ENCODE assay signal across 22 mouse cellular contexts in the genomic region with DNA sequence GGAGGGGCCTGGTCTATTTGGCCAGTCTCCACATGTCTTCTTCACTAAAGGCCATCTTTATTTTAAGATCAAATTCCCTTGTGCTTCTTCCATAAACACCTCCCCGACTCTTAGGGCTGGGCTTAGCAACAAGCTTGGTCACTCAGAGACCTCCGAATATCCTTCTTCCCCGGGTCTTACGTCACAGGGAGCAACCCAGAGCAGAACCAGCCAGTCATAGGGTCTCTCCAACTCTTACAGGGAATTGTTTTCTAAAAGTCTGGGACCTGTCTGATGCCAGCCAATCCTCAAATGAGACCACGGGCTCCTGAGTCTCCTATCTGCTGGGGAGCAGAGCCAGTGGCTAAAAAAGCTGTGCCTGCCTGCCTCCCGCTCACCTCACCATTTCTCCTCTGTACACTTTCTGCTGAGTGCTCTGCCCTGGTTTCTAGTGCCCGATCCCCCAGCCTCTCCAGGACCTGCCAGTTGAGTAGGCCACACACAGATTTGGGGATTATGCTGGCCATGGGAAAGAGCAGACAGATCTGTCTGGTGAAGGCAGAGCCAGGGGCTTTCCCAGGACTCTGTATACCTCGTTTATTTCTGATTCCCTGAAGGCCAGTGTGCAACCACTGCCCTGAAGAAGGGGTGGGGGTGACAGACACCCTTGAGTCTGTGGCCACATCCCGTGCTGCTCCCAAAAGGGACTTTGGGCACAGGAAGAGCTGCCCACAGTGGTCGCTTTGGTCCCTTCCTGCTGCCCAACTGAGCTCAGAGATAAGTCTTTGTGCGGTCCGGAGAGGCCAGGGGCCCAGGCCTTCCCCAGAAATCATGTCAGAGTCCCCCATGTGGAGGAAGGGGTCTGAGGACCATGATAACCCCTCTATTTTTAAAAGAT. TPM values are rescaled to one million over a fixed set of nuclear protein-coding genes. Genes with fewer than 3 reads are reported as not detected.
A peak's percentile ranks its signal among the peaks of the same experiment; 100 is the strongest.
DNase-seq lines count a peak whose midpoint lies in the region; ATAC-seq and TF ChIP-seq lines count a peak whose summit lies in the region.
"Had no signal": no experiment of that assay in that cellular context is flagged by ENCODE, and none has a peak within 500 bp of the region (broad histone marks: within the 10 kb centered on the region; RNA-seq: fewer than 3 reads in every experiment).

No protein-coding gene starts in this region.

- peaks cover 29% of the 10 kb centered on the region for H3K4me1 ChIP-seq in forebrain, embryonic 10.5 days
- no peaks in the 10 kb centered on the region for H3K4me1 ChIP-seq in forebrain, embryonic 14.5 days (ENCODE audit: control insufficient read depth, insufficient read depth, low read length)
- no peaks in the 10 kb centered on the region for H3K4me1 ChIP-seq in lung, embryonic 14.5 days (ENCODE audit: insufficient read depth)
- peaks cover 78% of the 10 kb centered on the region for H3K4me1 ChIP-seq in liver, embryonic 11.5 days (replicated peaks; ENCODE audit: control insufficient read depth, insufficient read depth, low read length)
- H3K4me1 ChIP-seq: hindbrain, embryonic 15.5 days; stomach, embryonic 15.5 days had no signal

- 69% methylated on average over 12 of the region's 12 CpGs for WGBS in forebrain, embryonic 10.5 days
- 70% methylated on average over 12 of the region's 12 CpGs for WGBS in forebrain, embryonic 14.5 days
- WGBS in lung, embryonic 14.5 days: 51% methylated on average over 12 of the region's 12 CpGs
- 36% methylated on average over 12 of the region's 12 CpGs for WGBS in liver, embryonic 11.5 days

- no peak overlapping the region for H3K4me3 ChIP-seq in forebrain, embryonic 10.5 days
- H3K4me3 ChIP-seq in forebrain, embryonic 14.5 days (ENCODE audit: low read depth, low read length): no peak overlapping the region
- no peak overlapping the region for H3K4me3 ChIP-seq in lung, embryonic 14.5 days (ENCODE audit: low read depth, low read length)
- H3K4me3 ChIP-seq in liver, embryonic 11.5 days (ENCODE audit: low read depth, low read length): no peak overlapping the region
- H3K4me3 ChIP-seq: embryonic facial prominence, embryonic 12.5 days; forebrain, embryonic 12.5 days; heart, adult 2 months; hindbrain, embryonic 15.5 days; layer of hippocampus, adult 2 months; neural tube, embryonic 13.5 days; stomach, embryonic 15.5 days had no signal

- H3K36me3 ChIP-seq in forebrain, embryonic 10.5 days (replicated peaks): no peaks in the 10 kb centered on the region
- no peaks in the 10 kb centered on the region for H3K36me3 ChIP-seq in forebrain, embryonic 14.5 days (ENCODE audit: control insufficient read depth, insufficient read depth, low read length)
- H3K36me3 ChIP-seq in lung, embryonic 14.5 days (ENCODE audit: insufficient read depth): no peaks in the 10 kb centered on the region
- H3K36me3 ChIP-seq in liver, embryonic 11.5 days (ENCODE audit: control insufficient read depth, insufficient read depth, low read length): no peaks in the 10 kb centered on the region
- H3K36me3 ChIP-seq: embryonic facial prominence, embryonic 12.5 days; forebrain, embryonic 12.5 days; hindbrain, embryonic 15.5 days; neural tube, embryonic 13.5 days; stomach, embryonic 15.5 days had no signal

- H3K27me3 ChIP-seq in forebrain, embryonic 10.5 days (ENCODE audit: poor library complexity, severe bottlenecking): 0 out of 2 replicates have a peak, but pooled peaks cover 6% of the 10 kb centered on the region
- H3K27me3 ChIP-seq in forebrain, embryonic 14.5 days (replicated peaks; ENCODE audit: control insufficient read depth, insufficient read depth, low read length): no peaks in the 10 kb centered on the region
- H3K27me3 ChIP-seq in lung, embryonic 14.5 days (ENCODE audit: insufficient read depth, low read length): no peaks in the 10 kb centered on the region
- H3K27me3 ChIP-seq in liver, embryonic 11.5 days (replicated peaks; ENCODE audit: control insufficient read depth, insufficient read depth, low read length): no peaks in the 10 kb centered on the region
- H3K27me3 ChIP-seq: embryonic facial prominence, embryonic 12.5 days; hindbrain, embryonic 15.5 days; neural tube, embryonic 13.5 days; stomach, embryonic 15.5 days had no signal

- H3K9ac ChIP-seq in forebrain, embryonic 14.5 days (ENCODE audit: low read length): no peak overlapping the region
- no peak overlapping the region for H3K9ac ChIP-seq in lung, embryonic 14.5 days
- H3K9ac ChIP-seq in liver, embryonic 11.5 days (ENCODE audit: low read depth, low read length): peak overlapping the region; percentile 49
- H3K9ac ChIP-seq: embryonic facial prominence, embryonic 12.5 days; forebrain, embryonic 12.5 days; hindbrain, embryonic 15.5 days; neural tube, embryonic 13.5 days; stomach, embryonic 15.5 days had no signal

- DNase-seq in forebrain, embryonic 10.5 days (ENCODE audit: extremely low spot score, low spot score): no peak
- DNase-seq in forebrain, embryonic 14.5 days (ENCODE audit: low spot score): no peak
- no peak for DNase-seq in lung, embryonic 14.5 days
- no peak for DNase-seq in lung, postnatal 14 days
- peak; percentile 36 for DNase-seq in MEL-GATA-1-ER (ENCODE audit: extremely low read depth, low read depth)
- no peak for DNase-seq in liver, embryonic 11.5 days (ENCODE audit: low spot score)
- DNase-seq in left cerebral cortex, adult 8-10 months (ENCODE audit: low spot score in 2 of 2): no peak
- no peak for DNase-seq in adrenal gland, adult (ENCODE audit: inconsistent age in 2 of 2, low spot score in 1 of 2)
- DNase-seq: adrenal gland, postnatal 14 days; cerebellum, postnatal 14 days; heart, adult 2 months; kidney, adult 9 months; retina, postnatal 1 day had no signal

- H3K4me2 ChIP-seq in forebrain, embryonic 14.5 days (ENCODE audit: low read length): no peak overlapping the region
- no peak overlapping the region for H3K4me2 ChIP-seq in lung, embryonic 14.5 days
- H3K4me2 ChIP-seq in liver, embryonic 11.5 days: peak overlapping the region; percentile 49
- H3K4me2 ChIP-seq: embryonic facial prominence, embryonic 12.5 days; forebrain, embryonic 12.5 days; hindbrain, embryonic 15.5 days; midbrain, embryonic 11.5 days; neural tube, embryonic 13.5 days; stomach, embryonic 15.5 days had no signal

- peak overlapping the region; percentile 9; the same call in 1 of the 2 replicates for H3K27ac ChIP-seq in forebrain, embryonic 10.5 days
- H3K27ac ChIP-seq in forebrain, embryonic 14.5 days (ENCODE audit: low read depth, low read length): no peak overlapping the region
- peak overlapping the region; percentile 16; the same call in 1 of the 2 replicates for H3K27ac ChIP-seq in lung, embryonic 14.5 days (ENCODE audit: low read depth)
- peak overlapping the region; percentile 97 for H3K27ac ChIP-seq in liver, embryonic 11.5 days (ENCODE audit: low read depth, low read length)
- H3K27ac ChIP-seq: embryonic facial prominence, embryonic 12.5 days; forebrain, embryonic 12.5 days; heart, adult 2 months; hindbrain, embryonic 15.5 days; layer of hippocampus, adult 2 months; neural tube, embryonic 13.5 days; stomach, embryonic 15.5 days had no signal

- H3K9me3 ChIP-seq in forebrain, embryonic 10.5 days: peaks cover 3% of the 10 kb centered on the region; the same call in 1 of the 2 replicates
- 0 out of 2 replicates have a peak, but pooled peaks cover 2% of the 10 kb centered on the region for H3K9me3 ChIP-seq in forebrain, embryonic 14.5 days (replicated peaks; ENCODE audit: control insufficient read depth, low read length)
- H3K9me3 ChIP-seq in lung, embryonic 14.5 days (ENCODE audit: low read depth, low read length): no peaks in the 10 kb centered on the region
- no peaks in the 10 kb centered on the region for H3K9me3 ChIP-seq in liver, embryonic 11.5 days (ENCODE audit: control insufficient read depth, low read length)
- H3K9me3 ChIP-seq: embryonic facial prominence, embryonic 12.5 days; forebrain, embryonic 12.5 days; hindbrain, embryonic 15.5 days; neural tube, embryonic 13.5 days; stomach, embryonic 15.5 days had no signal

- TF ChIP-seq CTCF in lung, embryonic 14.5 days (IDR thresholded peaks at IDR 0.05; ENCODE audit: low read depth): no peak

- no peak for ATAC-seq in forebrain, embryonic 14.5 days
- no peak for ATAC-seq in lung, embryonic 14.5 days (ENCODE audit: insufficient read depth)
- no peak for ATAC-seq in liver, embryonic 11.5 days (replicated peaks; ENCODE audit: low FRiP score)
- ATAC-seq: lung, postnatal 0 days had no signal

RNA-seq across cellular contexts. Expression of gene Gtf3c5, which starts 15.4 kb away (rescaled TPM):
- polyA plus RNA-seq in forebrain, embryonic 10.5 days (2016; fragmentation: Nextera tagmentation; extraction: Ambion mirVana): 60.1 and 62.6 TPM in 2 replicates
- 20.5 and 28.6 TPM in 2 replicates for polyA plus RNA-seq in forebrain, embryonic 14.5 days (2014; fragmentation: Nextera tagmentation; extraction: Ambion mirVana)
- 33.9 and 41.9 TPM in 2 replicates for polyA plus RNA-seq in lung, embryonic 14.5 days (2014; fragmentation: Nextera tagmentation; extraction: Ambion mirVana)
- polyA plus RNA-seq in liver, embryonic 11.5 days (2014; fragmentation: Nextera tagmentation; extraction: Ambion mirVana): 30.8 and 32.9 TPM in 2 replicates
- total RNA-seq in left cerebral cortex, adult 8-10 months (2022): 10 to 100 TPM; 18.0 to 19.4 (median 19.2) TPM

RNA-seq across cellular contexts. Expression of gene Gfi1b, which starts 22.9 kb away (rescaled TPM):
- 4.7 and 5.4 TPM in 2 replicates for polyA plus RNA-seq in forebrain, embryonic 10.5 days (2016; fragmentation: Nextera tagmentation; extraction: Ambion mirVana)
- 0.12 TPM in 1 of 2 replicates, not detected in the other for polyA plus RNA-seq in forebrain, embryonic 14.5 days (2014; fragmentation: Nextera tagmentation; extraction: Ambion mirVana)
- polyA plus RNA-seq in lung, embryonic 14.5 days (2014; fragmentation: Nextera tagmentation; extraction: Ambion mirVana): 0.51 and 0.69 TPM in 2 replicates
- polyA plus RNA-seq in liver, embryonic 11.5 days (2014; fragmentation: Nextera tagmentation; extraction: Ambion mirVana): 143 and 151 TPM in 2 replicates
- not detected for total RNA-seq in left cerebral cortex, adult 8-10 months (2022)
- total RNA-seq: heart, adult 2 months; layer of hippocampus, adult 2 months; left cerebral cortex, postnatal 10 days had no signal

RNA-seq across cellular contexts. Expression of gene Cel, which starts 35.7 kb away (rescaled TPM):
- 0.07 TPM in 1 of 2 replicates, not detected in the other for polyA plus RNA-seq in forebrain, embryonic 10.5 days (2016; fragmentation: Nextera tagmentation; extraction: Ambion mirVana)
- polyA plus RNA-seq in forebrain, embryonic 14.5 days (2014; fragmentation: Nextera tagmentation; extraction: Ambion mirVana): not detected in 2 replicates
- polyA plus RNA-seq in lung, embryonic 14.5 days (2014; fragmentation: Nextera tagmentation; extraction: Ambion mirVana): not detected in 2 replicates
- polyA plus RNA-seq in liver, embryonic 11.5 days (2014; fragmentation: Nextera tagmentation; extraction: Ambion mirVana): not detected in 2 replicates
- not detected for total RNA-seq in left cerebral cortex, adult 8-10 months (2022)
- total RNA-seq: heart, adult 2 months; layer of hippocampus, adult 2 months; left cerebral cortex, postnatal 10 days had no signal
- polyA plus RNA-seq: embryonic facial prominence, embryonic 12.5 days; forebrain, embryonic 12.5 days; heart, adult 2 months; lung, postnatal 0 days; neural tube, embryonic 13.5 days had no signal

RNA-seq across cellular contexts. Expression of gene Tsc1, which starts 42.1 kb away (rescaled TPM):
- polyA plus RNA-seq in forebrain, embryonic 10.5 days (2016; fragmentation: Nextera tagmentation; extraction: Ambion mirVana): 22.9 and 26.5 TPM in 2 replicates
- polyA plus RNA-seq in forebrain, embryonic 14.5 days (2014; fragmentation: Nextera tagmentation; extraction: Ambion mirVana): 17.7 and 25.5 TPM in 2 replicates
- polyA plus RNA-seq in lung, embryonic 14.5 days (2014; fragmentation: Nextera tagmentation; extraction: Ambion mirVana): 19.9 and 22.2 TPM in 2 replicates
- 20.7 and 21.3 TPM in 2 replicates for polyA plus RNA-seq in liver, embryonic 11.5 days (2014; fragmentation: Nextera tagmentation; extraction: Ambion mirVana)
- 10 to 100 TPM; 54.1 to 61.6 (median 57.4) TPM for total RNA-seq in left cerebral cortex, adult 8-10 months (2022)

Comparison
In these comparisons a context has a peak if more than half of its experiments do, and no peak if none do; other contexts are left out.
1. RNA of gene Gfi1b, which starts 22.9 kb away (polyA plus RNA-seq): 143 to 151 TPM in liver, embryonic 11.5 days; 4.7 to 5.4 TPM in forebrain, embryonic 10.5 days, 0.51 to 0.69 TPM in lung, embryonic 14.5 days and 0.12 TPM in forebrain, embryonic 14.5 days; every median in the first group is over 10 times any median in the second.